Mouse (Mus musculus): ENCODE results near the gene Rapgef4.
A peak's percentile ranks its signal among the peaks of the same experiment; 100 is the strongest.

Rapgef4 gene

GRCm38 (mm10) chr2:72240691-72241090 lies 259.7 kb downstream of the Rapgef4 start:
- DNase-seq, result no peak

- no peak for DNase-seq
Measured at GRCm38 (mm10) chr2:72241714-72242472, 260.9 kb downstream of the Rapgef4 start.

DNA sequence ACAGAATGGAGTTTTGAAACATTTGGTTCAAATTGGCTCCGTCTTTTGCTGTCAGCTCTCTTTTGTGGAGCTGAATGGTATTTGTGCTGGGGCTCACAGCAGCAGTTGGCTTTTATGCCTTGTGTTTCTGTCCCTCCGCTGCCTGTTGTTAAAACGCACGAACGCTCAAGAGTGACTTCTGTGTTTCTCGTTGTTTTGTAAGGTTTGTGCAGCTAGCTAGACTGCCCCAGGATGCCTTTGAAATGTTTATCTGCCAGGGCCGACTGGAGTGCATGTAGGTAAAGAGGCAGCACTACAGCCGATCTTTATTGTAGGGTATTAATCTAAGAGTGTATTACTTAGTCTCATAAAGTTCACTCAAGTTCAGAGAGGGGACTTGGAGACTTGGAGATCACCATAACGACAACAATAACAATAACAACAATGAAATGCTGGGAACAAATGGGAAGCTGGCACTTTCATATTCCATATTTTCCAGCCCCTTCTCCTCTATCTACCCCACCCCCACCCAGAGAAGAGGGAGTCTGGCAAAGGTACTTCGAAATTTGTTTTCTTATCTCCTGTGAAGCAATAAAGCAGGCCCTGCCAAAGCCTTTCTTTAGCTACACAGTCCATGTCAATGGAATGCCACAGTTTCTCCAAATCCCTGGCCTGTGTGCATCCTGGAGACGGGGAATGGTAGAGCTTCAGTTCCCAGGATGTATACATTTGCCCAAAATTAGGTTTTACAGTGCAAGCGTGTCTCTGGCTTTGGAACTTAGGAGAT lies 262.1 kb downstream of the Rapgef4 start:
- DNase-seq, result no peak

GRCm38 (mm10) chr2:72245631-72246030 lies 264.6 kb downstream of the Rapgef4 start:
- no peak for DNase-seq

DNA sequence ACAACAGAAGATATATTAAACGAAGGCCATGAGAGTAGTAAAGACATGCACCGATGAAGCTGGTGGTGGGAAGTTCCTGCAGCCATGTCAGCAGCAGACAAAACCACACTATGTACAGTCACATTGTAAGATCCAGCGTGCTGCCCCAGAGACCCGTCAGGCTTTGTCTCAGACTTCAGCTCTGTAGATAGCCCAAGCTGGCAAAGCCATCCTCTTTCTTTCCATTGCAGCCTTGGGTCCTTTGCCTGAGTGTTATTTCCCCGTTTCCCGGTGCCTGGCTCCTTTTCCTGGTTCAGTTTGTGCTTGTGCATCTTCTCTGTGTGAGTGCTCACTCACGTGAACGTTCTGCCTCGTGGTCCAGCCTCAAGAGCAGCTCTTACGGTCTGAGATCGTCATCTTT lies 265.3 kb downstream of the Rapgef4 start:
- no peak for DNase-seq

- no peak for DNase-seq
Measured at GRCm38 (mm10) chr2:72247819-72248218, 266.8 kb downstream of the Rapgef4 start.

DNA sequence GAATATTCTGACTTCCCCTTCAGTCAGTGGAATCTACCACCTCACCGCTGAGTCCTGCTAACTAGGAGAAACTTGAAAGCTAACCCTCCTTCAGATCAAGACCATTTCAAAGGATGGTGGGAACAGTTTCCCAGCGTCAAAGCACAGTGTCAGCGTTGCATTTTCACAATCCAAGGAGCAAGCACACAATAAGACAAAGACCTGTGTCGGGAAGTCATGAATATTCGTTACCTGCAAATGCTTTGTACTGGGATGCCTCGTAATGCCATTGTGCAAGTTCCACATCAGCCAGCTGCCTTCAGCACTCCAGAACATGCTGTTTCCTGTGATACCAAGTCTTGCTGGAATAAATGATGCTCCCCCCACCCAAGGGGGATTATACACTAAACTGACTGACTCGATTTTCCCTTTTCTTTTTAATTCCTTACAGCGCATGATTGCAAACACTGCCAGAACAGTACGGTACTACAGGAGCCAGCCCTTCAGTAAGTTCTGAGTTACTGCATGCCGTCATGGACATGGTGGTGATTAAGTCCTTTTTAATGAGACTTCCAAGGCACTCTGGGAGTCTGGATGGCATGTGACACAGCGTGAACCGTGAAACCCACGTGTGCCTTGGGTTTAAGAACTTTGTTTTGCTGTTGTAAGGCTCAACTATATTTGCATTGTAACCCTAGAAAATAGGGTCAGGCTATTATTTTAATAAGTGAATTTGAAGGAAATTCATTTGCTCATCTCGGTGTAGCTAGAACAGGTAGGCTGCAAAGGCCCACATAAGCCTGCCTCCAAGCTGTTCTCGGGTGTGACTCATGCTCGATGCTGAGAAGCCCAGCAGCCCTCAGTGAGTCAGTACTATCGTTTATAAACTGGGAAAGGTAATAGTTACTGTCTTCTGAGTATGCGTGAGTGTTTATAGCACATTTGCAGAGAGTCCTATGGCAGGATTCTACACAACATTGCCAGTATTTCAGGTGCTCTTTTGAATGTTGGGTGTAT lies 271.8 kb downstream of the Rapgef4 start:
- no peak for DNase-seq

GRCm38 (mm10) chr2:72253882-72254281 lies 272.8 kb downstream of the Rapgef4 start:
- DNase-seq, result no peak

DNA sequence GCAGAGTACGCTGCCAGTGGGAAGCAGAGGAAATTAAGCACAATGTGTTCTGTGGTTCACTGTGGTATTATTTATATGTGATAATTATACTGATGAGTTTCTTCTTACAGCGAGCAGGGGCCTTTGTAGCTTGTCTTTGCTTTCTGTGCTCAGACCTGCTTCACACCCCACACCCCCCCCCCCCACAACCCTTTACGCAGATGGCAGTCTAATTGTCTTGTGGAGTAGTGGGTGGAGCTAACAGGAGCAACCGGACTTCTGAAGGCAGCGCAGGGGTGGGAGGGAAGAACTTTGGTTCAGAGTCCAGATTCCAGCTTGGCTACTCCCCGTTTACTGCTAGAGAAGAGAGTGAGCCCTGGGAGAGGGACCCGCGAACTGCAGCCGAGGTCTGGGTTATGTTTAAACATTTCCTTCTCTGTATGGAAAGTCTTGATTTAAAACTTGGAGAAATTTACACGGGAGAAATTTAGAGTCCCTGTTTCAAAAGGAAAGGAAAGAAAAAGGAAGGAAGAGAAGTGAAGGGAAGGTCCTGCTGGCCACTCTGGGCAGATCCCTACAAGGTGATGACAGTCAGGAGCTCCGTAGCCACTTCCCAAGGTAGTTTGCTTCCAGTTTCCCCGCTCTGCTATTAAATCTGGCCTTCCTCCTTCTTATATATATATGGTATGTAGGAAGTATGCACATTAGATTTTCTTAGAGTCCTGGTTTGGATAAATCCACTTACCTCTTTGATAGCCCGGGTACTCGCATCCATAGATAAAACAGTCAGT lies 274.0 kb downstream of the Rapgef4 start:
- DNase-seq, result no peak

- no peak for DNase-seq
Measured at GRCm38 (mm10) chr2:72260704-72261103, 279.7 kb downstream of the Rapgef4 start.

- no peak for DNase-seq
Measured at GRCm38 (mm10) chr2:72262814-72263480, 281.9 kb downstream of the Rapgef4 start.

GRCm38 (mm10) chr2:72267390-72267789 lies 286.4 kb downstream of the Rapgef4 start:
- DNase-seq, result no peak

GRCm38 (mm10) chr2:72269651-72270341 lies 288.8 kb downstream of the Rapgef4 start:
- no peak for DNase-seq

DNA sequence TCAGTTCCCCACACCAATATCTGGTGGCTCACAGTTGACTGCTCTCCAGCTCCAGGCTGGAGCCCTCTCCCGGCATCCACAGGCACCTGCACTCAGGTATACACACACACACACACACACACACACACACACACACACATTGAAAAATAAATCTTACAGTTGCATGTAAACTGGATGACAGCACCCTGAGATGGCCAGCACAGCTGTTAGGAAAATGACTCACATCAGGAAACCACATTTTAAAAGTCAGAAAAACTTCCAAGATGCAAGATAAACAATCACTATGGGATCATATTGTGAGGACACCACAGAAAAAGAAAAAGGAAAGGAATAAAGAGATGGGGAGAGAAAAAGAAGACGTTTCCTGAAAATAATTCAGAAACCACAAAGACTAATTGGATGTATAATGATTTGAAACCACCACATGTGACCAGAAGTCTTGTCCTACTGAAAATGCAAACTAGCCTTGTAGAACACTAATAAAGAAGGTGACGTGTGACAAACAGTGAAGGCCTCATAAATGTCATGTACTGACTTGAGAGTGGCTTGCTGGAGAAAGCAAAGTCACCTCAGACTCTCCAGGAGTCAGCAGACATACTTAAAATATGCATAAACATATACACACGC lies 297.3 kb downstream of the Rapgef4 start:
- DNase-seq, result no peak

GRCm38 (mm10) chr2:72280524-72280923 lies 299.5 kb downstream of the Rapgef4 start:
- no peak for DNase-seq

DNA sequence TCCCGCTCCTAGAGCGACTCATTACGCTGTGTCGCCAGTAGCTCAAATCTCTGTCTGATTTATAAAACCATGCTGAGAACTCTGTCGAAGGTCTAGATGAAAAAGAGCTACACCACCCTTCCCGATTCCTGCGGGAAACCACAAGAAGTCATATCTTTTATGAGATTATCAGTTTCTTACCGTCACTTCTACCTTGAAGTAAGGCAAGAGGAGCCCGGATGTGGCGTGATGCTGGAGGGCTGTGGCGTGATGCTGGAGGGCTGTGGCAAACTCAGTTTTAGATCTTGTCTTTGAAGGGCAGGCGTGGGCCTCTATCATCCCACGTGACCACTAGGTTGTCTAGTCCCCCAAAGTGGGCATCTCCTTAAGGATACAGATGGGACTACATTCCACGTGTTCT lies 300.9 kb downstream of the Rapgef4 start:
- DNase-seq, result no peak

DNA sequence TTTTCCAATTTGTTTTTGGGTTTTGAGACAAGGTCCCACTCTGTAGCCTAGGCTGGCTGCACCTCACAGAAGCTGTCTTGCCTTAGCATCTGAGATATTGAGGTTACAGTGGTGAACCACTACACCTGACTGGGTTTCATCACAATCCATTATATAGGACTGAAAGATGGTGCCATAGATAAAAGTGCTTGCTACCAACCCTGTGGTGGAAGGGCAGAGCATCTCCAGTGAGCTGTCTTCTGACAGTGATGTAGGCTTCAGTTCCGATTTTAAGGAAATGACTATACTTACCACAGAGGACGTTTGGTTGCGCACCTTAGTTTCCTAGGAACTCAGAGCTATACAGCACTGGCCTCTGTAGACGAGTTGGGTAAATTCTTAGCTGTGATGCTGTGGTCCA lies 301.7 kb downstream of the Rapgef4 start:
- no peak for DNase-seq

DNA sequence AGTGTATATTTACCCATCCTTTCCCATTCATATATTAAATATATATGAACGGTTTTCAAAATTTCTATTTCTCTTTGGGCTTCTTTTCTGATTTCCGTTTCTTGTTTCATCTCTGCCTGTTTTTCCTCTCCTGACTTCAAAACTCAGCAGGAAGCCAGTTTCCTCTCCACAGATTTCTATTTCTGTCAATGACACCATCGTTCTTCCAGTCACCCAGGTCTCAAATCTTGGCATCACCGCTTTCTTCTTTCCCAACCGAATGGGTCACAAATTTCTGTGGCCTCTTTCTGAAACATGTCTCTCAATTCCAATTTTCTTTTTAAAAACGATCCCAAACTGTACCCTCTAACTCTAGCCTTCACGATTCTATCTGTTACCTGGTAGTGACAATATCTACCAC lies 303.6 kb downstream of the Rapgef4 start:
- no peak for DNase-seq

DNA sequence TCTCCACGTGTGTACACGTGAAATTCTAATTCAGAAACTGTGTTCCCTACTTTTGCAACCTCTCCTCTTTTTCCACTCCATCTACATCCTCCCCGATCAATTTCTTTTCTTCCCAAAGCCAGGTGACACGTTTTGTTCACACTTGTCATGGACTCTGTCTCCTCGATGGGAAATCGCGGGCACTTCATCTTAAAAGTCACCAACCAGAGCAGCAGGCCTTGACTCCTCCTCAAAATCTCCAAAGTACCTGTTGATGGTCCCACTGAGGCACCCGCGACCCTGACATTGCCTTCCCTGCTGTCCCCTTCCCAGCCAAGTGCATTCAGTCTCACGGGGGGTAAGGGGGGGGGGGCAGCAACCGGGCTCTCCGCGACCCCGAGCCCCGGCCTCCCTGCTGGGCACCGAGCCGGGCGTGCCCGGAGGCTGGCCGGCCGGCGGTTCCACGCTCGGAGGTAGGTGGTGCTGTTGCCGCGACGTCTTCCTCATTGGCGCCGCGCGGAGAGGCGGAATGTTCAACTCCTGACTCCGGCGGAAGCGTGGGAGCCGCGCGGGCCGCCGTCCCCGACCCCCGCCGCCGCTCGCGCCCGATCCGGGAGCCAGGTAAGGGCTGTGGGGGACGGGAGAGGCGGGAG lies 304.3 kb downstream of the Rapgef4 start, which contains the start of gene Map3k20:
Gene Map3k20 (plus strand): TSS at position 382 of the 632 bp plus-strand sequence.
- peak in 1 of 2 experiments; percentile 78 for DNase-seq

All from cerebellum, postnatal 25 days (tissue).